Mouse (Mus musculus) liver, embryonic 14.5 days (tissue): ENCODE measurements around the gene Coq5.

ENCODE experiments used
- CTCF ChIP-seq: IDR thresholded peaks from 2 replicates; pipeline ENCODE4 v1.5.1; 2016; ENCODE audit warnings: antibody characterized with exemption, low read depth, control low read depth
- EP300 ChIP-seq: IDR thresholded peaks from 2 replicates; pipeline ENCODE4 v1.6.1; 2016; ENCODE audit warnings: antibody characterized with exemption, low read depth

GRCm38 (mm10) chr5:115316968-115317644 is 37.6 kb downstream of the Coq5 start:
- TF ChIP-seq EP300, result no peak
- no peak for TF ChIP-seq CTCF
